Mouse (Mus musculus): ENCODE measurements around the gene Zfhx3. TPM values are rescaled to one million over a fixed set of nuclear protein-coding genes. Genes with fewer than 3 reads are reported as not detected.

Zfhx3 gene
- polyA plus RNA-seq, 1 experiment from 2014 or later = 4.3 TPM

GRCm38 (mm10) chr8:108580364-108580763 is 637.9 kb downstream of the Zfhx3 start:
- TF ChIP-seq CTCF (IDR thresholded peaks at IDR 0.05) = no peak
- ChIA-PET POLR2A (no interaction called here), CTCF (no interaction called here)
- H3K27me3 ChIP-seq = peaks cover 5% of the 10 kb centered on the region
- no peak for ATAC-seq
- in situ Hi-C loops (cut with MboI; ENCODE audit: low pct_unique_long_range_greater_than_20kb) = no loop called here
- DNase-seq (ENCODE audit: low read depth, low spot score) = no peak

- peaks cover 5% of the 10 kb centered on the region for H3K27me3 ChIP-seq
- ChIA-PET POLR2A (no interaction called here), CTCF (no interaction called here)
- ATAC-seq = no peak
- no peak for TF ChIP-seq CTCF (IDR thresholded peaks at IDR 0.05)
- DNase-seq (ENCODE audit: low read depth, low spot score) = no peak
- in situ Hi-C loops (cut with MboI; ENCODE audit: low pct_unique_long_range_greater_than_20kb) = no loop called here
Measured at GRCm38 (mm10) chr8:108581557-108581956, 639.1 kb downstream of the Zfhx3 start.

- CTCF ChIA-PET = no interaction called here
- peaks cover 5% of the 10 kb centered on the region for H3K27me3 ChIP-seq
- ATAC-seq = no peak
- in situ Hi-C loops (cut with MboI; ENCODE audit: low pct_unique_long_range_greater_than_20kb) = no loop called here
- POLR2A ChIA-PET = no interaction called here
- TF ChIP-seq CTCF (IDR thresholded peaks at IDR 0.05) = no peak
- no peak for DNase-seq (ENCODE audit: low read depth, low spot score)
Measured at GRCm38 (mm10) chr8:108582251-108582650, 639.8 kb downstream of the Zfhx3 start.

- no peak for ATAC-seq
- ChIA-PET POLR2A (interaction anchor here (0.7 kb wide), 1 partner anchor 286 kb away, joined by 4 read pairs; no protein-coding TSS in a partner anchor), CTCF (no interaction called here)
- TF ChIP-seq CTCF (IDR thresholded peaks at IDR 0.05) = no peak
- in situ Hi-C loops (cut with MboI; ENCODE audit: low pct_unique_long_range_greater_than_20kb) = no loop called here
- H3K27me3 ChIP-seq = peaks cover 5% of the 10 kb centered on the region
- no peak for DNase-seq (ENCODE audit: low read depth, low spot score)
Measured at GRCm38 (mm10) chr8:108583261-108583660, 640.8 kb downstream of the Zfhx3 start.

GRCm38 (mm10) chr8:108583867-108584661 is 641.6 kb downstream of the Zfhx3 start:
- ATAC-seq (no peak), DNase-seq (ENCODE audit: low read depth, low spot score) (no peak)
- peaks cover 5% of the 10 kb centered on the region for H3K27me3 ChIP-seq
- no peak for TF ChIP-seq CTCF (IDR thresholded peaks at IDR 0.05)
- POLR2A ChIA-PET = no interaction called here
- CTCF ChIA-PET = no interaction called here
- in situ Hi-C loops (cut with MboI; ENCODE audit: low pct_unique_long_range_greater_than_20kb) = no loop called here

DNA sequence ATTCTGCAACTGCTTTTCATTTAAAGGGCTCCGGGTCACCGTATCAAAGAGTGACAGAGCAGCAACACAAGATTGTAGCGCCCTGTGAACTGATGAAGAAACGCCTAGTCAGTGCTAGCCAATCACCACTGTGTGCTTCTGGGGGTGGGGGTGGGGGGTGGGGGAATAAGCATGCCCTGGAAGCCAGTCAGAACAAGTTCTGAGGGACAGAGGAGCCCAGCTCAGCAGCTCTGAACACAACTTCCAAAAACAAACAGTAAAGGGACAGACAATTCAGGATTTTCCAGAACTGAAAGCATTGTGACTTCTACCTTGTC is 642.2 kb downstream of the Zfhx3 start:
- CTCF ChIA-PET = no interaction called here
- DNase-seq (ENCODE audit: low read depth, low spot score) = no peak
- ATAC-seq = no peak
- H3K27me3 ChIP-seq = peaks cover 5% of the 10 kb centered on the region
- in situ Hi-C loops (cut with MboI; ENCODE audit: low pct_unique_long_range_greater_than_20kb) = no loop called here
- no peak for TF ChIP-seq CTCF (IDR thresholded peaks at IDR 0.05)
- POLR2A ChIA-PET = no interaction called here

- POLR2A ChIA-PET = no interaction called here
- DNase-seq (ENCODE audit: low read depth, low spot score) = no peak
- ATAC-seq = no peak
- CTCF ChIA-PET = no interaction called here
- H3K27me3 ChIP-seq = no peaks in the 10 kb centered on the region
- in situ Hi-C loops (cut with MboI; ENCODE audit: low pct_unique_long_range_greater_than_20kb) = no loop called here
- TF ChIP-seq CTCF (IDR thresholded peaks at IDR 0.05) = no peak
Measured at GRCm38 (mm10) chr8:108591037-108591436, 648.6 kb downstream of the Zfhx3 start.

DNA sequence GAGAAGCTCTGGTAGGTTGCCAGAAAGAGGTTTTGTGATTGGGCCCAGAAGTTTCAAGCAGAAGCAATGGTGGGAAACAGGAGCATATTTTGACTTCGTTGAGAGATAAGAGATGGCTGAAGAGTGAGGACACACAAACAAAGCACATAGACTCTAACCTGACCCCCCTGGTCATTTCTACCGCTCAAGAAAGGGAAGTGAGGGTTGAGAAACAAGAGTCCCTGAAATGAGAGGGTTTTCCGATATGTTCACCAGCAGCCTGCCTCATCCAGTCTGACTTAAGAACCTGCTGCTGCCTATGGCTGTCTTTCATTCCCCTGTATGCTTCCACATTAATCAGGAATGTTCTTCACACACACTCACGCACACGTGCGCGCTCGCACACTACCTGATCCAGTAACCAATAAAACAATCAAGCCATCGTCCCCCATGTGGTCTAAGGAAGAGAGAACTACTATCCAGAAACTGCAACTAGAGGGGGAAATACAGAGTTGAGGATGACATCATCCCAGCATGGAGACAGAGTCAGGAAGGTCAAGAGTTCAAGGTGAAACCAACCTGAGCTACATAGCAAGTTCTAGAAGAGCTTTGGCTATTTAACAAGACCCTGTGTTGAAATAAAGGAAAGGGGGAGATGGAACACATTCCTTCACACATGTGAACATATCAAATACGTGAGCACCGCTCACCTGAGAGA is 649.7 kb downstream of the Zfhx3 start:
- CTCF ChIA-PET = no interaction called here
- POLR2A ChIA-PET = no interaction called here
- in situ Hi-C loops (cut with MboI; ENCODE audit: low pct_unique_long_range_greater_than_20kb) = no loop called here
- DNase-seq (ENCODE audit: low read depth, low spot score) (no peak), ATAC-seq (no peak)
- H3K27me3 ChIP-seq = no peaks in the 10 kb centered on the region
- no peak for TF ChIP-seq CTCF (IDR thresholded peaks at IDR 0.05)

DNA sequence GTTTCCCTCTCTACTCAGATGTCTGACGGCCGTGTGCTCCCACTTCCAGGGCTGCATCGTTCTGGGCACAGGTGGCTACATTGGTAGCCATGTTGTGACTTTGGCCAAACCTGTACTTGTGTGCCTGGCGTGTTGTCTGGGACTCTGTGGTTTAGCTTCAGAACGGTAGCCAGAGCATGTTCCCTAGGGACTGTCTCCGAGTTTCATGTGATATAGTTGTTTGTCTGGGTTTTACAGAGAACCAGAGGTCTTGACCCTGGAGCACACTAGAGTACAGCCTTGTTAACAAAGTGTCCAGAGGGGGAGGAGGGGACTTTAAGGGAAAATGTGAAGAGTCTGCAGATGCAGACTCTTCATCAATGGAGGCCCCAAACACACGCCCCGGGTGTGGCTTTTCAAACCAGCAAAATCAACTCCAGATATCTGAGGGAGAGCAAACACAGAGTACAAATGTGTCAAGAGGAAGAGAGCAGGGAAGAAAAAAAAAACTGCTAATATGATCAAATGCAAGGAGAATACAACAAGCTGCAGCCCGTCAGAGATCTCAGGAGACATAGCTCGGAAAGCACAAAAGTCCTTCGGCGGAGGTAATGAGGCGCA is 650.6 kb downstream of the Zfhx3 start:
- POLR2A ChIA-PET = no interaction called here
- no peaks in the 10 kb centered on the region for H3K27me3 ChIP-seq
- DNase-seq (ENCODE audit: low read depth, low spot score) = no peak
- ATAC-seq = no peak
- in situ Hi-C loops (cut with MboI; ENCODE audit: low pct_unique_long_range_greater_than_20kb) = no loop called here
- TF ChIP-seq CTCF (IDR thresholded peaks at IDR 0.05) = no peak
- CTCF ChIA-PET = no interaction called here

- ChIA-PET CTCF (no interaction called here), POLR2A (interaction anchor here (0.6 kb wide), 1 partner anchor 1048 kb away, joined by 4 read pairs; no protein-coding TSS in a partner anchor)
- in situ Hi-C loops (cut with MboI; ENCODE audit: low pct_unique_long_range_greater_than_20kb) = no loop called here
- no peak for TF ChIP-seq CTCF (IDR thresholded peaks at IDR 0.05)
- H3K27me3 ChIP-seq = no peaks in the 10 kb centered on the region
- ATAC-seq (no peak), DNase-seq (ENCODE audit: low read depth, low spot score) (no peak)
Measured at GRCm38 (mm10) chr8:108593891-108594290, 651.4 kb downstream of the Zfhx3 start.

DNA sequence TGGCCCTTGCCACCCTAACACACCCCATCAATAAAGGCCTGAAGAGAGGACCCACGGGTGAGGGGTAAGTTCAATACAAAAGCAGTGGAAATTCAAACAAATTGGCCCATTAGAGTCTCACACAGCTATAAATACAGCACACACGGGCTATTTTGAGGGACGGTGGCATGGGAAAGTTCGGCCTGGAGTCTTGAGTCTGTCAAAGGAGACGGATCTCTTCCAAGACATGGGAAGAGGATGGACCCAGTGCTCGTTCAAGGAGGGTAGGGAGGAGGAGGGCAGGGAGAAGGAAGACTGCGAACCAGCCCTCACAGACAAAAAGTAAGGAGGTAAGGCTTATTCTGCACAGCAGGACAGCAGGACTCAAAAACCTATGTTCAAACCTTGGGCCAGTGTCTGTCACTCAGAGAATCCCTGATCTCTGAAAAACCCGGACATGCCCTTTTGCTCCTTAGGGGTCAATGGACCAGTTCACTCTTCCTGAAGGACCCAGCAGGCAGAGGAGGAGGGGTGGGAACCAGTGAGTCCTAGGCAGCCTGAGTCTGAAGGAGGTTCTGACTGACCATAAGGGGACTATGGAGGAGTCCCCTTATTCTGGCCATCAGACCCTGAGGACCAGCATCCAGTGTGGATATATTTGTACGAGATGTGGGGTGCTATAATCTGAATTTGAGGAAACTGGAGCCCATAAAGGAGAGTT is 652.1 kb downstream of the Zfhx3 start:
- in situ Hi-C loops (cut with MboI; ENCODE audit: low pct_unique_long_range_greater_than_20kb) = no loop called here
- POLR2A ChIA-PET = no interaction called here
- ATAC-seq = no peak

More for the DNA sequence above, 652.1 kb downstream of the Zfhx3 start:
- no peak for TF ChIP-seq CTCF (IDR thresholded peaks at IDR 0.05)
- no peak for DNase-seq (ENCODE audit: low read depth, low spot score)
- no peaks in the 10 kb centered on the region for H3K27me3 ChIP-seq
- CTCF ChIA-PET = no interaction called here

All from Patski (cell line).